Mouse (Mus musculus) embryonic fibroblast, embryonic 13.5 days (primary cell): Measurements from ENCODE around the gene Gm49673.

Experiments
- CTCF ChIP-seq: IDR thresholded peaks from 2 replicates; pipeline ENCODE4 v1.5.1; 2011; ENCODE audit warnings: mild to moderate bottlenecking, control low read depth, low read length, moderate library complexity, borderline replicate concordance; ENCODE audit not compliant: insufficient read depth
- POLR2A ChIP-seq: IDR thresholded peaks from 2 replicates; pipeline ENCODE4 v1.6.1; 2011; ENCODE audit warnings: low read depth, mild to moderate bottlenecking, control low read depth, low read length, moderate library complexity

DNA sequence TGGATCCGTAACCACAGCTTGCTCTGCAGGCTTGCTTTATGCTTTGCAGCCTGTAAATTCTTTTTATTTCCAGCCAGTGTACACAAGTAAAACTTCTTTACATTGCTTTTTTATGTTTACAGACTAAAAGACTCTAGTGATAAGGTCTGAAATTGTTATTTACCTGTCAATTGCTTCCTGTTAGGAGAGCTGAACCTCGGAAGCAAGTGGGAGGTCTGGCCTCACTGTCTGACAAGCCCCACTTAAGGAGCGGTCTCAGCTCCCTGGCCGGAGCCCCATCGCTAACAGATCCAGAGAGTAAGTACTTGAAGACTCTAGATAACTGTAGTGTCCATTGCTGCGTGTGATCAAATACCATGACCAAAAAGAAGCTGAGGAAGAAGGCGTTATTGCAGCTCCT, 36.6 kb upstream of the Gm49673 start:
- TF ChIP-seq CTCF (no peak), POLR2A (no peak)
